Mouse (Mus musculus) layer of hippocampus, adult 11-12 months (tissue): ENCODE results near the gene Galp.
"Not testable (repeated sequence)": the region's sequence is repeated elsewhere in the genome, so short reads cannot be mapped to it uniquely, and the experiment has no call there.

Experiments
- DNase-seq: peaks from one replicate; pipeline ENCODE4 v3.0.0; 2022; ENCODE audit warnings: low spot score

Galp gene

DNA sequence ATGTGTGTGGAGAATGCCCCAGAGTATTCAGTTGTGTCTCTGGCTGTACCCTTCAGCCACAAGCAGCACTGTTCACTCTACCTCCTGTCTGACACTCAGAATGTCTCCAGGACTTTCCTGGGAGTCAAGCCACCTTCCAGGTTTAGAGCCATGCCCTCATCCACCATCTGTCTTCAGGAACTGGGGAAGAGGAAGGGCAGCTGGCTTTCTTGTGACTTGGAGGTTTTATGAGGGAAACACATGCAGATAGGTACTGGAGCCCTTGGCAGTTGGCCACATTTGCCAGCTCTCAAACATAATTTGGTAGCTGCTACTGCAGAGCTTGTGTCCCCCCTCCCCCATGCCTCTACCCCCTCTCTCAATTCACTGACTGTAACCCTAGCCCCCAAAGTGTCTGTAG lies 17.9 kb upstream of the Galp start:
- DNase-seq, result no peak

DNA sequence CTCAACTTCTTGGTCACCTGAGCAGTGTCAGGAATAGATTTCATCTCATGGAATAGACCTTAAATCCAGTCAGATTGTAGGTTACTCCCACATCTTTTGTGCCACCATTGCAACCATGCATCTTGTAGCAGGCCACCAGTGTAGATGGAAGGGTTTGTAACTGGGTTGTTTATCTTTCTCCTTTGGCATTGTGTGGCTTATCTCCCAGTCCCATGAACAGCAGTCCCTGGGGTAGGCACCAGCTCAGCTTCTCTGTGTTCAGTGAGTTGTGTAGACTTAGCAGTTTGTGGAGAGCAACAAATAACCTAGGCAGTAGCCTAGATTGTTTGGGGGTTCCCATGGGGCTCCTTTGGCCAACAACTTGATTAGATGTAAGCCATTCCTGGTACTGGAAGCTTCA lies 14.0 kb upstream of the Galp start:
- no peak for DNase-seq

DNA sequence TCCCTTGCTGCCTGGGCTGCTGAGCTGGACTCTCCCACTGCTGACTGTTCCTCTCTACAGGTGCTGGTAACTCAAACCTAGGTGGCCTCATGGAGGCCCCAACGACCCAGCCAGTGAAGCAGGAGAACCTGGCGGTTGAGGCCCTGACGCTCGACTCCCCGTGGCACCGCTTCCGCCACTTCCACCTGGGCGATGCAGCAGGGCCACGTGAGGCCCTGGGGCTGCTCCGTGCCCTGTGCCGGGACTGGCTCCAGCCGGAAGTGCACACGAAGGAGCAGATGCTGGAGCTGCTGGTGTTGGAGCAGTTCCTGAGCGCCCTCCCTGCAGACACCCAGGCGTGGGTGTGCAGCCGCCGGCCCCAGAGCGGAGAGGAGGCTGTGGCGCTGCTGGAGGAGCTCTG lies 13.1 kb upstream of the Galp start:
- no peak for DNase-seq

DNA sequence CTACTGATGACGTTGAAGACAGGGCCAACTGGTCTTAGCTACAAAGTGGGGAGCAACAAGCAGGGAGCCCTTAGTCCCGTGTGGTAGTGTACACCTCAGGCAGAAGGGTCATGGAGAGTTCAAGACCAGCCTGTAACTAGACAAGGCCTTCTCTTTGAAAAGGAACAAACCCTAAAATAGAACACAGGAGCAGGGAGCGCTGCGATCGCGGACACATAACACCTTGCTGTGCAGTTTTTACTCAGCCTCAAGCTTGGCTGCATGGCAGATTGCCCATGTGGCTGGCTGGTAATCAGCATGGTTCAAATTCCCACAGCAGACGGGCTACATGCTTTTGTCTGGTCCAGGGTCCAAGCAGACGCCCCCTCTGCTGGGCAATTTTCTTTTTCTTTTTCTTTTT lies 12.4 kb upstream of the Galp start:
- no peak for DNase-seq

DNA sequence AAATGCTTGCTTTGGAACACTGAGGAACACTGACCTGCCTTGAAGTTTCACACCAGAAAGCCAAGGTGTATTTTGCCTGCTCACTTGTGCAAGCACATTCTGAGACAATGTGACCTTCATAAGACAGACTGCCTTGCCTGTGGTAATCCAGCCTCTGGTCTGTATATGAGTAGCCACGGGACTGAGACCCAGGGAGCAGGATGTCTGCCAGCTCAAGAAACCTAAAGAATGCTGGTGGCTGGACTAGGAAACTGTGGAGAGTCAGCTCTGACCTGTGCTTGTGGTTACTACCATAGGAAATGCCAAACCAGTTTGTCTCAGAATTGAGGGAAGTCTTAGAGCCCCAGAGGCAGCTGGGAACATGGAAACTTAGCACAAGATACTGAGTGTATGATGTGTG lies 11.5 kb upstream of the Galp start:
- no peak for DNase-seq

DNA sequence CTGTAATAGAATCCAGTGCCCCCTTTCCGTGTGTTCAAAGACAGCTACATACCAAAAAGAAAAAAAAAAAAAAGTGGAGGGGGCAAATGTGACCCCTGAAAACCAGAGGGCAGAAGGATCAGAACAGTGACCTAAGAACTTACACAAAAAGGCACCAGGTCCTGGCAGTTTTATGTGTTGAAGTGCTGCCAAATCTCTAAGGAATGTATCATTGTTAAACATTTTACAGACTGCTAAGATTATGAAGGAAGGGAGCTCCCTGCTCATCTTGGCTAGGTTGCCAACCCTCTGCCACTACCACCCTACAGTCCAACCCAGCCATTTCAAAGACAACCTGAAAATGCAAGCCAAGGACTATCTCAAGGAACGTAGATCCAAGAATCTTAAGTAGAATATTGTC lies 10.7 kb upstream of the Galp start:
- no peak for DNase-seq

DNA sequence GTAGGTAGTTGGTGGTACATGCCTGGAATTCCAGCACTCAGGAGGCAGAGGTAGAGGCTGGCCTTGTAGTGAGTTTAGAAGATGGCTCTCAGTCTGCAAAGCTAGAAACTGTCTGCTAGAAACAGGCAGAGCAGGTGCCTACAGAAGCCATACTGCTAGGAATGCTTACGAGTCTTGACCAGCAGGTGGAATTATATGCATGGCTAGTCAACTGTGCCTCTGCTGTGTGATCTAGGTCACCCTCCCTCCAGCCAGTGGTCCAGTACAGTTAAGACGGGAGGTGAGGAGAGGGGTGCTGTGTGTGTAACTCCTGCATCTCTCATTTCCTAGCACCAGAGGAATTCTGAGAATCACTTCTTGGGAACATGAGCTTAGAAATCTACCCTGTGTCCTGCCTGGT lies 10.1 kb upstream of the Galp start:
- DNase-seq, result no peak

DNA sequence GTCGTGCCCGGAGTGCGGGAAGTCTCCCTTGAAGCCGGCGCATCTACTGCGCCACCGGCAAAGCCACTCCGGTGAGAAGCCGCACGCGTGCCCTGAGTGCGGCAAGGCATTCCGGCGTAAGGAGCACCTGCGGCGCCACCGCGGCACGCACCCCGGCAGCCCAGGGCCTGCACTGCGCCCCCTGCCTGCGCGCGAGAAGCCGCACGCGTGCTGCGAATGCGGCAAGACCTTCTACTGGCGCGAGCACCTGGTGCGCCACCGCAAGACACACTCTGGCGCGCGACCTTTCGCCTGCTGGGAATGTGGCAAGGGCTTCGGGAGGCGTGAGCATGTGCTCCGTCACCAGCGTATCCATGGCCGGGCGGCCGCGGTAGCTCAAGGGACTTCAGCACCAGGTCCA lies 7.3 kb upstream of the Galp start:
- DNase-seq, result no peak

DNA sequence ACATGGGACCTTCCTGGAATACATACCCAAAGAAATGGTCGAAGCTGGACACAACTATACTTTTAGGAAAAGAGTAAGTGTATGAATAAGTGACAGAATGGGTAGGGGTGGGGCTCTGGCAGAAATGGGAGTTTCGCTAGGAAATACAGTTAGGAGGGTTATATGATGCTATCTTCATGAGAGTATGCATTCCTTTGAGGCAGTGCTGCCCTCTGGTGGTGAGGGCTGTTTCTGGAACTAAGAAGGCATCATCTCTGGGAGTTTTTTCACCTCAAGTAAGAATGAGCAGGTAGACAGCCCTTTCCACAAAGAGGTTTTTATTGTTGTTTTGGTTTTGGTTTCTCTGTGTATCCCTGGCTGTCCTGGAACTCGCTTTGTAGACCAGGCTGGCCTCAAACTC lies 5.5 kb upstream of the Galp start:
- DNase-seq, result peak; percentile 88

DNA sequence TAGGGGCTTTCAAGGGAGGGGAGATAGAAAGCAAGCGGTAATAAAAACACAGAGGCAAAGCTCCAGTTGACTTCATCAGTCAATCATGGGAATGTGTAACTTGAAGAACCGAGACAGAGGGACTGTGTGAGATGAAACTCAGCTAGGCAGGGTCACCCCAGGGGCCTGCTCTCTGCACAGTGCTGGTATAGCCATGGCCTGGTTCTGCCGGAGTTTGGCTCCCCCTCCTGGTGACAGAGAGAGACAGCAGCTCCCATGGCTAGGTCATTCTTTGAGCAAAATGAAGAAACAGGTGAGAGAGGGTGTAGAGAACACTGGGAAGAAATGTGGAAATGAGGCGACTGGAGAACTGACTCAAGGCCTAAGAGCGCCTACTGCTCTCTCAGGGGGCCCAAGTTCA lies 2.8 kb upstream of the Galp start:
- DNase-seq, result peak; percentile 45

DNA sequence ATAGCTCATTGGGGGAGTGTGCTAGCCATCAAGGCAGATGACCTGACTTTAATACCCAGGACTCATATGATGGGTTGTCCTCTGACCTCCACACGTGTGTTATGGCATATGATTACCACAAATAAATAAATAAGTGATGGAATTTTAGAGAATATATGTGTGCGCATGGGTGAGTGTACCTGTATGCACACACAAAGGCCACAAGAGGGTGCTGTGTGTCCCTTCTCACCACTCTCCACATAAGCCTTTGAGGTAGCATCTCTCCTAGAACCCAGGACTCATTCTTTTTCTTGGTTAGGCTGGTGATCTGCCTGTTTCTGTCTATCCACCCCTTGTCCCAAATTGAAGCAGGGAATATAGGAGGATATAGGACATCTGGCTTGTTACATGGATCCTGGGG lies 1.1 kb upstream of the Galp start:
- no peak for DNase-seq

DNA sequence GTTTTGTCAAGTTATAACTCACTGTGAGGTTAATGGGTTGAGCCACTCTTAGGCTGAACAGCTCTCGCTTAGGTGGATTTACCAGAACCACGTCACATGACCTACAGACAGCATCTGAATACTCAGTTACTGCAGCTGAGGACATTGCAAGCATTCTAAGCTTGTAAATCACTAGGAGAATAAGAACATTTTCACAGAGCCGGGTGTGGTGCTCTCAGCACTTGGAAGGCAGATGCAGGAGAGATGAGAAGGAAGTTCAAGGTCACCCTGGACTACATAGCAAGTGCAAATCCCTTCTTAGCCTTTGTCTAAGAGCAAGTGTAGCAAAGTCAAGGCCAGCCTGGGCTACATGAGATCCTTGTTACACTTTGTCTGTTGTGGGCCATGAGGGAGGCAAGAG lies 7.3 kb downstream of the Galp start:
- no peak for DNase-seq

DNA sequence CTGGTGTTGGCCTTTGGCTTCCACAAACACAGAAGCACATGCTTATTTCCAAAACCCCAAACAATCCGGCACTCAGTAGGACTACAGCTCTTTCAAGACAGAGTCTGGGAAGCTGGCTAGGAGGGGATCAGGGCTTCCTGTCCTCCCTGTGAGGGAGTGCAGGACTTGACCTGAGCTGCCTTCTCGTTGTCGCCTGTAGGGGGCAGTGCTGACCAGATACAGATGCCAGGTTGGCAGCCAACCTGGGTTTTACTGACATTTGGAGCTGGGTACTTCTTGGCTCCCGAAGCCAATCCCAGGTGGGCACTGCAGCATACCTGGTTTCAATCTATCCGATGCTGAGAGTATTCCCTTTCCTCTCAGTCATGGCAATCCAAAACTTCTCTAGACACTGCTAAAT lies 16.3 kb downstream of the Galp start:
- DNase-seq, result peak; percentile 27

DNA sequence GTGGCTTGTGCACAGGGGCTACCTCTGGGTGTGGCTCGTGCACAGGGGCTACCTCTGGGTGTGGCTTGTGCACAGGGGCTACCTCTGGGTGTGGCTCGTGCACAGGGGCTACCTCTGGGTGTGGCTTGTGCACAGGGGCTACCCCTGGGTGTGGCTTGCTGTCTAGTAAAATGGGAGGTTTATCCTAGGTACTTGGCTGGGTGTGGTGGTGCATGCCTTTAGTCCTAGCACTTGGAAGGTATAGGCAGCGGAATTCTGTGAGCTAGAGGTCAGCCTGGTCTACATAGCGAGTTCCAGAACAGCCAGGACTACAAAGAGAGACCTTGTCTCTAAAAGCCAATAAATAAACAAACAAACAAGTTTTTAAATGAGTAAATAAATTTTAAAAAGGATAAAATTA lies 17.8 kb downstream of the Galp start:
- DNase-seq, result not testable (repeated sequence)

DNA sequence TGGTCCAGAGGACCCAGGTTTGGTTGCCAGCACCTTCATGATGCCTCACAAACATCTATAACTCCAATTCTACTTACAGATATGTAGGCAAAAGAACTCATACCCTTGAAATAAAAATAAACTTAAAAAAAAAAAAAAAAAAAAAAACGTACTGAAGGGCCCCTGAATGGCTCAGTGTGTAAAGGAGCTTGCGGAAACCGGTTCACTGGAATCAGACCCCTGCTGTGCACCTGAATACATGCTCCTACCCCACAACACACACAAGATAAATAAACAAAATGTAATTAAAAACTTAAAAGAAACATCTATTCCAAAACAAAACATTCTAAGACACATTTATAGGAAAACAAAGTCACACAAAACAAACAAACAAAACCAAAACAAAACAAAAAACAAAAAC lies 23.3 kb downstream of the Galp start:
- no peak for DNase-seq

DNA sequence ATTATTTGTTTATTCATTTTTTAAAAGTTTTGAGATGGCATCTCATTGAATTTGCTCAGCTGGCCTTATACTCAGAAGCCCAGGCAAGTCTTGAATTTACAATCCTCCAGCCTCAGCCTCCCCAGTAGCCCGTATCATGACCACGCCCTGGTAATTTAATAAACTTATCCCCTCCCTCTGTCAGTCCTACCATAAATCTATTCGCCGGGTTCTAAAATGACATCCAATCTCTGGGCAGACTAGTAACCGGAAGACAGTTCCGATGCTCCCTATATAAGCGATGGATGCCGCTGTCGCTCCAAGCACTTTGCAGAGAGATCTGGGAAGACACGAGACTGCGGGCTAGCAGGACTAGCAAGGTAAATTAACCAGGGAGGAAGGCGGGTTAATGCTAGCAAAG lies 25.1 kb downstream of the Galp start, which contains the start of gene Zscan5b:
Gene Zscan5b (plus strand): TSS at position 301 of the 400 bp plus-strand sequence.
- no peak for DNase-seq

DNA sequence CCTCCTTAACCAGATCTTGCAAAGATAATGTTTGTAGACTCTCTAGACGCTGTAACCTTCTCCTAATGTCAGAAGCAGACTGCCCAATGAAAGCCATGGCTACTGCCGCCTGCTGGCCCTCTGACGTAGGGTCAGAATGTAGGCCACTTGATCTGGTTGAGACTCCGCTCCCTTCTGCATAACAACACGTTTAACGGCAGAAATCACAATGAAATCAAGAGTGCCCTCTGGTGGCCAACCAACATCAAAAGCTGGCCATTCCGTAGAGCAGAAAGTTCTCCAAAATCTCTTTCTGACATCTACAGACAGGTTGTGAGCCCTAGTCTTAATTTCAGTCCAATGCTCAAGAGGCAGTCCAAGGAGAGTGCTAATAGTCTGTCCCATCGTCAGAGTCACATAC lies 31.6 kb downstream of the Galp start:
- peak; percentile 9 for DNase-seq

DNA sequence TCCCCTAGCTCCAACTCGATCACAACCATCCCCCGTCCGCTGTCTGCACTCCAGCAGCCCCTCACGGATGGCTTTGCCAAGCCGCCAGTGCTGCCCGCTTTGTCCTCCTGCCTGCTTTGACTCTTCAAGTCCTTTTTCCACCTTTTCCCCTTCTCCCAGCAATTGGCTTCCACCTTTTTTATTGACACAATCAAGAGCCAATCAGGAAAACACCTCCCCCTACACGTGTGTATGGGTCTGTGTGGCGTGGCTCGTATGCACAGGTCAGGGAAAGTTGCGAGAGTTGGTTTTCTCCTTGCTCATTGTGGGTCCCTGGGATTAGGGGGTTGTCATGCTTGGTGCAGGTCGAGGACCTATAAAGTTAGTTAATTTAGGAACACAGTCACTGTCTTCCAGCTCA lies 42.9 kb downstream of the Galp start:
- no peak for DNase-seq

DNA sequence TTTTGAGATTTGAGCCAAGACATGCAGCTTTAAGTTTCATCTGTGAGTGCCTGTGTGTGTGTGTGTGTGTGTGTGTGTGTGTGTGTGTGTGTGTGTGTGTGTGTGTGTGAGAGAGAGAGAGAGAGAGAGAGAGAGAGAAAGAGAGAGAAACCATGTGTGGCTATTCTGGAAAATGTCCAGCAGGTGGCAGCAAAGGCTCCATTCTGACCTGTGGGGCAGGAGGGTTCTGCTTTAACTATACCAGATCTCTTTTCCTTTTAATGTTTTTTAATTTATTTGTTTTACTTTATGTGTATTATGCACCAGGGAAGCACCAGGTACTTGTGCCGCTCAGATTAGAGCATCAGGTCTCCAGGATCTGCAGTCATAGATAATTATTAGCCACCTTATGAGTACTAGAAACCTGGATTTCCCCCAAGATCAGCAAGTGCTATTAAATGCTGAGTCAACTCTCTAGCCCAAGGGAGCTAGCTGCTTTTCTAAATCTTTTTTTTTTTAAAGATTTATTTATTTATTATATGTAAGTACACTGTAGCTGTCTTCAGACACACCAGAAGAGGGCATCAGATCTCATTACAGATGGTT lies 44.0 kb downstream of the Galp start:
- peak; percentile 19 for DNase-seq

DNA sequence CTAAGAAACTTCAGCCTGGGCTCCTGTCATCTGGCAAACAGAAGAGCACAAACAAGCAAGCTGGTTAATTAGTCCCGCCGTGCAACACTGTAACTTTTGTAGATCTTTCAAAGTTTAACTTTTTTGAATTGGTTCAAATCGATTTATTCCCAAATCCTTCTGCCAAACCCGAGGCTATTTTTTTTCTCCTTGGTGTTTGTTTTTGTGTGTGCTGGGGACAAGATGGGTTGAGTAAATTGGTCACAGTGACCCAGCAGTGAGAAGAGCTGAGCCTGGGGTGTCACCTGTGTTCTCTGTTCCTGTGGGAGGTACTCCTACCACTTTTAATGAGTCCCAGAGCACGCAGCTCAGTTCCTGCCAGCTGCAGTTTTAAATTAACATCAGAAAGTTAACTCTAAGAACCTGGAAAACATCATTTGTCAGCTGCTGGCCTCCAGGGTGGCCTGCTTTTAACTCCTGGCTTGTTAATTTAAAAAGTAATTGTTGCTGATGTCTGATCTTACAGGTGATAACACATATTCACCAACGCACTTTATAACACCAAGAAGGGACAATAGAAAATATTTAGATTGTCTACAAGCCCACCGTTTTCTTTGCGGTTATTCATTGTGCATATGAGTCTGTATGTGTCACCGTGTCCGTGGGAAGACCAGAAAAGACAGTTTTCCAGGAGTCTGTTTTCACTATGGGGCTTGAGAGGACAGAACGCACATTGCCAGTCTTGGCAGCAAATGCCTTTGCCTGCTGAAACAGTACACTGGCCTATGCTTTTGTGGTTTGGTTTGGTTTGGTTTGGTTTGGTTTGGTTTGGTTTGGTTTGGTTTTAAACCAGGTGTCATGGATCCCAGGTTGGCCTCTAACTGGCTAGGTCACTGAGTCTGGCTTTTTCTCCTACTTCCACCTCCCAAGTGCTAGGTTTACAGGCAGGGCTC lies 47.7 kb downstream of the Galp start:
- DNase-seq, result no peak

DNA sequence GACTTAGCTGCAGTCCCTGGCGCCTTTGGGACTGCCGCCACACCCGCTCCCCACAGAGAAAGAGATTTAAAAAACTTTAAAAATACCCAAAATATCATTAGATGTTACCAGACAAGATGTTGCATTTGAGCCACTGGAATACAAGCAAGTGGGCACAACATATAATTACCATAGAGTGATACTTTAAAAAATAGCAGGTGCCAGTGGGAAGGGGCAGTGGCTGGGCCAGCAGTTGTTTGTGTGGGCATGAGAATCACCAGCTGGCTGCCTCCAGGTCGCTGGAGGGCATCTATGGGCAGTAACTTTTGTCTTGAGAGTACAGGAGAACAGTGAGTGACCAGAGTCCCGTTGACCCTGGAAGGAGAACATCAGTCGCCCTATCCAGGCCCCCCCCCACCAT lies 55.5 kb downstream of the Galp start, which contains the start of gene Epp13:
Gene Epp13 (plus strand): TSS at position 301 of the 400 bp plus-strand sequence.
- no peak for DNase-seq

DNA sequence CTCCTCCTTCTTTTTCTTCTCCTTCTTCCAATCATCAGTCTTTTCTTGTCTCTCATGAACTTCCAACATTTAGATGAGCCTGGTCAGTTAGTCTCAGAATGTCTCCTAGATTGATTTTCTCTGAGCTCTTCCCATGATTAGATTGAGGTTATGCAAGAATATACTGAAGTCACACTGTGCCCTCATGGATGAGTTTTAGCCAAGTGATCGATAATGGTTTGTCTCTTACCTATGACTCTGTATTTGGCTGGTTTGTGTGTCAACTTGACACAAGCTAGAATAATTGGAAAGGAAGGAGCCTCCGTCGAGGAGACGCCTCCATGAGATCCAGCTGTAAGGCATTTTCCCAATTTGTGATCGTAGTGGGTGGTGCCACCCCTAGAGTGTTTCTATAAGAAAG lies 57.6 kb downstream of the Galp start:
- no peak for DNase-seq

DNA sequence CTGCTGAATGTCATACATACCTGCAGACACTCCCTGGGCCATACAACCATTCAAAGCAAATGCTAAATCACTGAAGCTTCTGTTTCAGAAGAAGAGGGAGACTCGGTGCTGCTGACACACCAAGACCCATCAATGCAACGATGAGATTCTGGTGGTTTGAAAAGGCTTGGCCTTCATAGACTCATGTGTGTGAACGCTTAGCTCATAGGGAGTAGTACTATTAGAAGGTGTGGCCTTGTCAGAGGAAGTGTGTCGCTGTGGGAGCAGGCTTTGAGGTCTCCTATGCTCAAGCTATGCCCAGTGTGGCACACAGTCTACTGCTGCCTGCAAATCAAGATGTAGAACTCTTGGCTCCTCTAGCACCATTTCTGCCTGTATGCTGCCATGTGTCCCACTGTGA lies 60.5 kb downstream of the Galp start:
- DNase-seq, result no peak
